ENCODE assay signal across 22 mouse cellular contexts in genomic region chr9:27006866-27007265, GRCm38 (mm10). TPM values are rescaled to one million over a fixed set of nuclear protein-coding genes. Genes with fewer than 3 reads are reported as not detected.
DNase-seq lines count a peak whose midpoint lies in the region; ATAC-seq and TF ChIP-seq lines count a peak whose summit lies in the region.
"Had no signal": no experiment of that assay in that cellular context is flagged by ENCODE, and none has a peak within 500 bp of the region (broad histone marks: within the 10 kb centered on the region; RNA-seq: fewer than 3 reads in every experiment).

No protein-coding gene starts in this region.

- TF ChIP-seq CTCF in intestine, postnatal 0 days (IDR thresholded peaks at IDR 0.05; ENCODE audit: low read depth): 0 out of 2 replicates have a peak, but pooled peaks have one; percentile 10
- peak; percentile 12; the same call in 1 of the 2 replicates for TF ChIP-seq CTCF in lung, embryonic 14.5 days (IDR thresholded peaks at IDR 0.05; ENCODE audit: low read depth)
- TF ChIP-seq CTCF in lung, postnatal 0 days (IDR thresholded peaks at IDR 0.05): no peak
- peak; percentile 26; the same call in 1 of the 2 replicates for TF ChIP-seq CTCF in stomach, postnatal 0 days (IDR thresholded peaks at IDR 0.05; ENCODE audit: low read depth)

- no peak overlapping the region for H3K4me3 ChIP-seq in forebrain, embryonic 16.5 days (replicated peaks; ENCODE audit: low read length)
- no peak overlapping the region for H3K4me3 ChIP-seq in forebrain, embryonic 12.5 days (replicated peaks)
- no peak overlapping the region for H3K4me3 ChIP-seq in intestine, postnatal 0 days (ENCODE audit: low read depth, low read length)
- no peak overlapping the region for H3K4me3 ChIP-seq in intestine, embryonic 16.5 days (ENCODE audit: low read length)
- H3K4me3 ChIP-seq in lung, embryonic 14.5 days (ENCODE audit: low read depth, low read length): no peak overlapping the region
- H3K4me3 ChIP-seq in lung, postnatal 0 days (ENCODE audit: low read depth, low read length): no peak overlapping the region
- H3K4me3 ChIP-seq in stomach, postnatal 0 days (ENCODE audit: low read depth, low read length): no peak overlapping the region
- H3K4me3 ChIP-seq: erythroblast, embryonic 14.5 days; forebrain, embryonic 13.5 days; gastrocnemius, adult 2 months; hindbrain, embryonic 15.5 days; midbrain, embryonic 15.5 days had no signal

- H3K4me2 ChIP-seq in forebrain, embryonic 16.5 days (ENCODE audit: low read length): no peak overlapping the region
- H3K4me2 ChIP-seq in forebrain, embryonic 12.5 days: no peak overlapping the region
- H3K4me2 ChIP-seq in intestine, postnatal 0 days (replicated peaks; ENCODE audit: low read depth): no peak overlapping the region
- no peak overlapping the region for H3K4me2 ChIP-seq in intestine, embryonic 16.5 days (ENCODE audit: low read depth, low read length)
- no peak overlapping the region for H3K4me2 ChIP-seq in lung, embryonic 14.5 days
- no peak overlapping the region for H3K4me2 ChIP-seq in lung, postnatal 0 days (replicated peaks; ENCODE audit: low read depth, low read length)
- H3K4me2 ChIP-seq in stomach, postnatal 0 days (replicated peaks; ENCODE audit: low read depth): no peak overlapping the region
- H3K4me2 ChIP-seq: forebrain, embryonic 13.5 days; hindbrain, embryonic 15.5 days; midbrain, embryonic 15.5 days had no signal

- no peak for DNase-seq in lung, embryonic 14.5 days
- no peak for DNase-seq in lung, postnatal 0 days (ENCODE audit: low spot score)
- DNase-seq in stomach, postnatal 0 days (ENCODE audit: low spot score): no peak
- DNase-seq: adrenal gland, postnatal 14 days; cerebellum, adult 11 months; cerebellum, adult 9-11 months; gastrocnemius, adult 2 months; gastrocnemius, postnatal 36 days; heart, postnatal 4 days; kidney, adult 2 months; lung, adult 18-20 months; lung, postnatal 14 days had no signal

- peaks cover 9% of the 10 kb centered on the region for H3K4me1 ChIP-seq in forebrain, embryonic 16.5 days (replicated peaks; ENCODE audit: control insufficient read depth, insufficient read depth, low read length)
- H3K4me1 ChIP-seq in forebrain, embryonic 12.5 days: no peaks in the 10 kb centered on the region
- H3K4me1 ChIP-seq in intestine, postnatal 0 days (replicated peaks; ENCODE audit: control insufficient read depth, insufficient read depth, low read length): no peaks in the 10 kb centered on the region
- H3K4me1 ChIP-seq in intestine, embryonic 16.5 days (ENCODE audit: control insufficient read depth, insufficient read depth, low read length): no peaks in the 10 kb centered on the region
- no peaks in the 10 kb centered on the region for H3K4me1 ChIP-seq in lung, embryonic 14.5 days (ENCODE audit: insufficient read depth)
- no peaks in the 10 kb centered on the region for H3K4me1 ChIP-seq in lung, postnatal 0 days (ENCODE audit: insufficient read depth, low read depth, low read length)
- H3K4me1 ChIP-seq in stomach, postnatal 0 days (replicated peaks; ENCODE audit: control insufficient read depth, insufficient read depth): no peaks in the 10 kb centered on the region
- H3K4me1 ChIP-seq: forebrain, embryonic 13.5 days had no signal

- H3K27ac ChIP-seq in forebrain, embryonic 16.5 days (ENCODE audit: low read length): peak overlapping the region; percentile 19; the same call in 1 of the 2 replicates
- H3K27ac ChIP-seq in forebrain, embryonic 12.5 days: no peak overlapping the region
- H3K27ac ChIP-seq in intestine, postnatal 0 days (ENCODE audit: low read depth, low read length): no peak overlapping the region
- H3K27ac ChIP-seq in intestine, embryonic 16.5 days (ENCODE audit: low read length): no peak overlapping the region
- no peak overlapping the region for H3K27ac ChIP-seq in lung, embryonic 14.5 days (ENCODE audit: low read depth)
- no peak overlapping the region for H3K27ac ChIP-seq in lung, postnatal 0 days (ENCODE audit: low read length)
- H3K27ac ChIP-seq in stomach, postnatal 0 days (replicated peaks): no peak overlapping the region
- H3K27ac ChIP-seq: forebrain, embryonic 13.5 days; gastrocnemius, adult 2 months; hindbrain, embryonic 15.5 days; kidney, postnatal 0 days; midbrain, embryonic 15.5 days had no signal

- 91% methylated on average over 5 of the region's 5 CpGs for WGBS in forebrain, embryonic 16.5 days
- 95% methylated on average over 5 of the region's 5 CpGs for WGBS in forebrain, embryonic 12.5 days
- WGBS in intestine, postnatal 0 days: 93% methylated on average over 5 of the region's 5 CpGs
- 88% methylated on average over 5 of the region's 5 CpGs for WGBS in intestine, embryonic 16.5 days
- 87% methylated on average over 5 of the region's 5 CpGs for WGBS in lung, embryonic 14.5 days
- 94% methylated on average over 5 of the region's 5 CpGs for WGBS in lung, postnatal 0 days
- WGBS in stomach, postnatal 0 days: 87% methylated on average over 5 of the region's 5 CpGs

- no peaks in the 10 kb centered on the region for H3K9me3 ChIP-seq in forebrain, embryonic 16.5 days (ENCODE audit: control insufficient read depth, low read length)
- H3K9me3 ChIP-seq in forebrain, embryonic 12.5 days: no peaks in the 10 kb centered on the region
- no peaks in the 10 kb centered on the region for H3K9me3 ChIP-seq in intestine, postnatal 0 days (ENCODE audit: control insufficient read depth)
- no peaks in the 10 kb centered on the region for H3K9me3 ChIP-seq in intestine, embryonic 16.5 days (ENCODE audit: control insufficient read depth, low read length)
- H3K9me3 ChIP-seq in lung, embryonic 14.5 days (ENCODE audit: low read depth, low read length): no peaks in the 10 kb centered on the region
- no peaks in the 10 kb centered on the region for H3K9me3 ChIP-seq in lung, postnatal 0 days (ENCODE audit: low read length)
- no peaks in the 10 kb centered on the region for H3K9me3 ChIP-seq in stomach, postnatal 0 days (ENCODE audit: control insufficient read depth, low read length)
- H3K9me3 ChIP-seq: forebrain, embryonic 13.5 days; hindbrain, embryonic 15.5 days; midbrain, embryonic 15.5 days had no signal

- ATAC-seq in forebrain, embryonic 16.5 days: no peak
- no peak for ATAC-seq in forebrain, embryonic 12.5 days (ENCODE audit: low FRiP score)
- ATAC-seq in intestine, postnatal 0 days: no peak
- no peak for ATAC-seq in intestine, embryonic 16.5 days
- ATAC-seq in lung, embryonic 14.5 days (ENCODE audit: insufficient read depth): no peak
- ATAC-seq in lung, postnatal 0 days: no peak
- ATAC-seq in stomach, postnatal 0 days (ENCODE audit: low FRiP score, low TSS enrichment): no peak
- ATAC-seq: inflammation-experienced regulatory T-cells, adult 6 months; midbrain, embryonic 15.5 days had no signal

- no peak for TF ChIP-seq EP300 in lung, postnatal 0 days (IDR thresholded peaks at IDR 0.05)
- TF ChIP-seq EP300 in stomach, postnatal 0 days (optimal IDR thresholded peaks at IDR 0.05): no peak

- H3K27me3 ChIP-seq in forebrain, embryonic 16.5 days (replicated peaks; ENCODE audit: control insufficient read depth, insufficient read depth, low read length): no peaks in the 10 kb centered on the region
- H3K27me3 ChIP-seq in forebrain, embryonic 12.5 days: no peaks in the 10 kb centered on the region
- no peaks in the 10 kb centered on the region for H3K27me3 ChIP-seq in intestine, postnatal 0 days (replicated peaks; ENCODE audit: control insufficient read depth, insufficient read depth, low read length)
- H3K27me3 ChIP-seq in intestine, embryonic 16.5 days (replicated peaks; ENCODE audit: control insufficient read depth, insufficient read depth, low read length): no peaks in the 10 kb centered on the region
- H3K27me3 ChIP-seq in lung, embryonic 14.5 days (ENCODE audit: insufficient read depth, low read length): no peaks in the 10 kb centered on the region
- no peaks in the 10 kb centered on the region for H3K27me3 ChIP-seq in lung, postnatal 0 days (replicated peaks; ENCODE audit: insufficient read depth, low read length)
- H3K27me3 ChIP-seq in stomach, postnatal 0 days (ENCODE audit: control insufficient read depth, insufficient read depth, low read length): no peaks in the 10 kb centered on the region
- H3K27me3 ChIP-seq: forebrain, embryonic 13.5 days; hindbrain, embryonic 15.5 days; midbrain, embryonic 15.5 days had no signal

- H3K36me3 ChIP-seq in forebrain, embryonic 16.5 days (ENCODE audit: control insufficient read depth, insufficient read depth): peaks cover 32% of the 10 kb centered on the region
- H3K36me3 ChIP-seq in forebrain, embryonic 12.5 days (replicated peaks): peaks cover 89% of the 10 kb centered on the region
- peaks cover 78% of the 10 kb centered on the region for H3K36me3 ChIP-seq in intestine, postnatal 0 days (ENCODE audit: control insufficient read depth, insufficient read depth)
- peaks cover 21% of the 10 kb centered on the region for H3K36me3 ChIP-seq in intestine, embryonic 16.5 days (ENCODE audit: control insufficient read depth, insufficient read depth, low read length)
- H3K36me3 ChIP-seq in lung, embryonic 14.5 days (ENCODE audit: insufficient read depth): peaks cover 80% of the 10 kb centered on the region
- peaks cover 51% of the 10 kb centered on the region for H3K36me3 ChIP-seq in lung, postnatal 0 days (ENCODE audit: insufficient read depth, low read length)
- H3K36me3 ChIP-seq in stomach, postnatal 0 days (ENCODE audit: control insufficient read depth, insufficient read depth, low read length): peaks cover 22% of the 10 kb centered on the region

- H3K9ac ChIP-seq in forebrain, embryonic 16.5 days (replicated peaks; ENCODE audit: low read depth, low read length): no peak overlapping the region
- H3K9ac ChIP-seq in forebrain, embryonic 12.5 days: no peak overlapping the region
- H3K9ac ChIP-seq in intestine, postnatal 0 days (ENCODE audit: low read depth, low read length): no peak overlapping the region
- H3K9ac ChIP-seq in intestine, embryonic 16.5 days (ENCODE audit: low read depth, low read length): no peak overlapping the region
- no peak overlapping the region for H3K9ac ChIP-seq in lung, embryonic 14.5 days
- no peak overlapping the region for H3K9ac ChIP-seq in lung, postnatal 0 days (replicated peaks; ENCODE audit: low read depth)
- H3K9ac ChIP-seq in stomach, postnatal 0 days (ENCODE audit: low read length): no peak overlapping the region
- H3K9ac ChIP-seq: forebrain, embryonic 13.5 days; hindbrain, embryonic 15.5 days; midbrain, embryonic 15.5 days had no signal

RNA-seq across cellular contexts. Expression of gene Thyn1, which starts 7.4 kb away (rescaled TPM):
- polyA plus RNA-seq in forebrain, embryonic 16.5 days (2015; fragmentation: Nextera tagmentation; extraction: Ambion mirVana): 153 and 158 TPM in 2 replicates
- 147 and 148 TPM in 2 replicates for polyA plus RNA-seq in forebrain, embryonic 12.5 days (2016; fragmentation: Nextera tagmentation; extraction: Ambion mirVana)
- 59.7 and 62.7 TPM in 2 replicates for polyA plus RNA-seq in intestine, postnatal 0 days (2015; fragmentation: Nextera tagmentation; extraction: Ambion mirVana)
- 120 and 137 TPM in 2 replicates for polyA plus RNA-seq in intestine, embryonic 16.5 days (2015; fragmentation: Nextera tagmentation; extraction: Ambion mirVana)
- 149 and 162 TPM in 2 replicates for polyA plus RNA-seq in lung, embryonic 14.5 days (2014; fragmentation: Nextera tagmentation; extraction: Ambion mirVana)
- polyA plus RNA-seq in lung, postnatal 0 days (2015; fragmentation: Nextera tagmentation; extraction: Ambion mirVana): 52.7 and 55.7 TPM in 2 replicates
- 94.3 and 106 TPM in 2 replicates for polyA plus RNA-seq in stomach, postnatal 0 days (2015; fragmentation: Nextera tagmentation; extraction: Ambion mirVana)

RNA-seq across cellular contexts. Expression of gene Acad8, which starts 7.5 kb away (rescaled TPM):
- polyA plus RNA-seq in forebrain, embryonic 16.5 days (2015; fragmentation: Nextera tagmentation; extraction: Ambion mirVana): 43.4 and 50.5 TPM in 2 replicates
- polyA plus RNA-seq in forebrain, embryonic 12.5 days (2016; fragmentation: Nextera tagmentation; extraction: Ambion mirVana): 40.2 and 43.5 TPM in 2 replicates
- 19.0 and 22.2 TPM in 2 replicates for polyA plus RNA-seq in intestine, postnatal 0 days (2015; fragmentation: Nextera tagmentation; extraction: Ambion mirVana)
- polyA plus RNA-seq in intestine, embryonic 16.5 days (2015; fragmentation: Nextera tagmentation; extraction: Ambion mirVana): 37.8 and 39.7 TPM in 2 replicates
- 39.5 and 47.7 TPM in 2 replicates for polyA plus RNA-seq in lung, embryonic 14.5 days (2014; fragmentation: Nextera tagmentation; extraction: Ambion mirVana)
- 31.6 and 33.6 TPM in 2 replicates for polyA plus RNA-seq in lung, postnatal 0 days (2015; fragmentation: Nextera tagmentation; extraction: Ambion mirVana)
- 37.8 and 42.9 TPM in 2 replicates for polyA plus RNA-seq in stomach, postnatal 0 days (2015; fragmentation: Nextera tagmentation; extraction: Ambion mirVana)

RNA-seq across cellular contexts. Expression of gene Vps26b, which starts 23.0 kb away (rescaled TPM):
- polyA plus RNA-seq in forebrain, embryonic 16.5 days (2015; fragmentation: Nextera tagmentation; extraction: Ambion mirVana): 85.7 and 92.7 TPM in 2 replicates
- polyA plus RNA-seq in forebrain, embryonic 12.5 days (2016; fragmentation: Nextera tagmentation; extraction: Ambion mirVana): 60.6 and 61.2 TPM in 2 replicates
- 22.2 and 22.4 TPM in 2 replicates for polyA plus RNA-seq in intestine, postnatal 0 days (2015; fragmentation: Nextera tagmentation; extraction: Ambion mirVana)
- polyA plus RNA-seq in intestine, embryonic 16.5 days (2015; fragmentation: Nextera tagmentation; extraction: Ambion mirVana): 26.7 and 30.2 TPM in 2 replicates
- polyA plus RNA-seq in lung, embryonic 14.5 days (2014; fragmentation: Nextera tagmentation; extraction: Ambion mirVana): 37.9 and 38.8 TPM in 2 replicates
- polyA plus RNA-seq in lung, postnatal 0 days (2015; fragmentation: Nextera tagmentation; extraction: Ambion mirVana): 16.7 TPM in 2 replicates
- polyA plus RNA-seq in stomach, postnatal 0 days (2015; fragmentation: Nextera tagmentation; extraction: Ambion mirVana): 18.0 and 19.6 TPM in 2 replicates

RNA-seq across cellular contexts. Expression of gene Ncapd3, which starts 23.1 kb away (rescaled TPM):
- polyA plus RNA-seq in forebrain, embryonic 16.5 days (2015; fragmentation: Nextera tagmentation; extraction: Ambion mirVana): 23.4 and 24.9 TPM in 2 replicates
- polyA plus RNA-seq in forebrain, embryonic 12.5 days (2016; fragmentation: Nextera tagmentation; extraction: Ambion mirVana): 41.1 and 46.5 TPM in 2 replicates
- 9.0 and 10.8 TPM in 2 replicates for polyA plus RNA-seq in intestine, postnatal 0 days (2015; fragmentation: Nextera tagmentation; extraction: Ambion mirVana)
- polyA plus RNA-seq in intestine, embryonic 16.5 days (2015; fragmentation: Nextera tagmentation; extraction: Ambion mirVana): 20.3 and 20.9 TPM in 2 replicates
- 44.1 and 45.2 TPM in 2 replicates for polyA plus RNA-seq in lung, embryonic 14.5 days (2014; fragmentation: Nextera tagmentation; extraction: Ambion mirVana)
- 6.3 and 6.4 TPM in 2 replicates for polyA plus RNA-seq in lung, postnatal 0 days (2015; fragmentation: Nextera tagmentation; extraction: Ambion mirVana)
- polyA plus RNA-seq in stomach, postnatal 0 days (2015; fragmentation: Nextera tagmentation; extraction: Ambion mirVana): 6.8 and 7.5 TPM in 2 replicates
